Comparison of ENCODE assay signal across 13 mouse cellular contexts in genomic region chr4:136830272-136830823, GRCm38 (mm10). TPM values are rescaled to one million over a fixed set of nuclear protein-coding genes. Genes with fewer than 3 reads are reported as not detected.
DNase-seq lines count a peak whose midpoint lies in the region; ATAC-seq and TF ChIP-seq lines count a peak whose summit lies in the region.
"Had no signal": no experiment of that assay in that cellular context is flagged by ENCODE, and none has a peak within 500 bp of the region (broad histone marks: within the 10 kb centered on the region; RNA-seq: fewer than 3 reads in every experiment).

No protein-coding gene starts in this region.

- H3K9me3 ChIP-seq in hindbrain, embryonic 10.5 days = no peaks in the 10 kb centered on the region
- H3K9me3 ChIP-seq in hindbrain, embryonic 11.5 days (ENCODE audit: control insufficient read depth, low read length) = no peaks in the 10 kb centered on the region
- H3K9me3 ChIP-seq in ES-Bruce4 (replicated peaks; ENCODE audit: control insufficient read depth, insufficient read depth, low read length, poor library complexity, severe bottlenecking) = no peaks in the 10 kb centered on the region
- no peaks in the 10 kb centered on the region for H3K9me3 ChIP-seq in forebrain, embryonic 13.5 days (replicated peaks)
- no peaks in the 10 kb centered on the region for H3K9me3 ChIP-seq in midbrain, embryonic 12.5 days
- no peaks in the 10 kb centered on the region for H3K9me3 ChIP-seq in liver, postnatal 0 days (ENCODE audit: low read length)

- no peak for TF ChIP-seq POLR2A in ES-Bruce4 (IDR thresholded peaks at IDR 0.05; ENCODE audit: insufficient read depth, low read length)

- TF ChIP-seq CTCF in ES-Bruce4 (IDR thresholded peaks at IDR 0.05; ENCODE audit: low read depth, low read length) = no peak
- TF ChIP-seq CTCF in liver, postnatal 0 days (IDR thresholded peaks at IDR 0.05; ENCODE audit: low read depth) = no peak

- H3K4me1 ChIP-seq in hindbrain, embryonic 10.5 days (replicated peaks) = peaks cover 95% of the 10 kb centered on the region
- H3K4me1 ChIP-seq in hindbrain, embryonic 11.5 days (replicated peaks; ENCODE audit: control insufficient read depth, insufficient read depth, low read length) = peaks cover 21% of the 10 kb centered on the region
- peaks cover 14% of the 10 kb centered on the region for H3K4me1 ChIP-seq in ES-Bruce4 (ENCODE audit: control insufficient read depth, insufficient read depth, low read length)
- H3K4me1 ChIP-seq in forebrain, embryonic 13.5 days = peaks cover 87% of the 10 kb centered on the region
- peaks cover 88% of the 10 kb centered on the region for H3K4me1 ChIP-seq in midbrain, embryonic 12.5 days
- peaks cover 4% of the 10 kb centered on the region for H3K4me1 ChIP-seq in liver, postnatal 0 days (ENCODE audit: insufficient read depth)

- DNase-seq in hindbrain, embryonic 10.5 days (ENCODE audit: low spot score) = peak; percentile 38
- DNase-seq in hindbrain, embryonic 11.5 days (ENCODE audit: low spot score) = no peak
- no peak for DNase-seq in layer of hippocampus, adult 11-12 months (ENCODE audit: low spot score)
- DNase-seq in adrenal gland, postnatal 4 days (ENCODE audit: low spot score in 2 of 2) = no peak
- DNase-seq in liver, postnatal 0 days = no peak
- DNase-seq: gastrocnemius, postnatal 25 days; heart, postnatal 10 days had no signal

- no peak overlapping the region for H3K9ac ChIP-seq in hindbrain, embryonic 11.5 days (ENCODE audit: low read depth, low read length)
- H3K9ac ChIP-seq in ES-Bruce4 (ENCODE audit: low read depth, poor library complexity, severe bottlenecking) = no peak overlapping the region
- peak overlapping the region; percentile 46; the same call in 1 of the 2 replicates for H3K9ac ChIP-seq in forebrain, embryonic 13.5 days
- H3K9ac ChIP-seq in midbrain, embryonic 12.5 days (replicated peaks) = peak overlapping the region; percentile 31; the same call in 1 of the 2 replicates
- no peak overlapping the region for H3K9ac ChIP-seq in liver, postnatal 0 days (replicated peaks)

- H3K4me3 ChIP-seq in hindbrain, embryonic 10.5 days = peak overlapping the region; percentile 31
- no peak overlapping the region for H3K4me3 ChIP-seq in hindbrain, embryonic 11.5 days (ENCODE audit: low read depth, low read length)
- peak overlapping the region; percentile 11; the same call in 1 of the 2 replicates for H3K4me3 ChIP-seq in ES-Bruce4 (ENCODE audit: low read depth, low read length)
- no peak overlapping the region for H3K4me3 ChIP-seq in forebrain, embryonic 13.5 days
- H3K4me3 ChIP-seq in midbrain, embryonic 12.5 days = peak overlapping the region; percentile 3
- H3K4me3 ChIP-seq in liver, postnatal 0 days (ENCODE audit: low read depth, low read length) = no peak overlapping the region
- H3K4me3 ChIP-seq: layer of hippocampus, adult 2 months had no signal

- peaks cover 21% of the 10 kb centered on the region for H3K36me3 ChIP-seq in hindbrain, embryonic 10.5 days
- H3K36me3 ChIP-seq in hindbrain, embryonic 11.5 days (ENCODE audit: control insufficient read depth, insufficient read depth, low read length) = no peaks in the 10 kb centered on the region
- no peaks in the 10 kb centered on the region for H3K36me3 ChIP-seq in ES-Bruce4 (ENCODE audit: control insufficient read depth, insufficient read depth, low read length, poor library complexity, severe bottlenecking)
- H3K36me3 ChIP-seq in forebrain, embryonic 13.5 days (ENCODE audit: poor library complexity, severe bottlenecking) = peaks cover 6% of the 10 kb centered on the region
- peaks cover 13% of the 10 kb centered on the region for H3K36me3 ChIP-seq in midbrain, embryonic 12.5 days
- H3K36me3 ChIP-seq in liver, postnatal 0 days (replicated peaks; ENCODE audit: insufficient read depth, low read length) = no peaks in the 10 kb centered on the region

- ATAC-seq in hindbrain, embryonic 11.5 days (ENCODE audit: low FRiP score) = no peak
- ATAC-seq in forebrain, embryonic 13.5 days = no peak
- no peak for ATAC-seq in midbrain, embryonic 12.5 days (ENCODE audit: low FRiP score, low read depth)
- ATAC-seq in liver, postnatal 0 days = no peak
- ATAC-seq: activated CD4-positive, CD25-positive, alpha-beta regulatory T cell, adult 4 months had no signal

- no peak for TF ChIP-seq EP300 in ES-Bruce4 (IDR thresholded peaks at IDR 0.05; ENCODE audit: insufficient read depth, low read depth, low read length)
- no peak for TF ChIP-seq EP300 in liver, postnatal 0 days (IDR thresholded peaks at IDR 0.05; ENCODE audit: low read depth)

- peaks cover 18% of the 10 kb centered on the region; the same call in 1 of the 2 replicates for H3K27me3 ChIP-seq in hindbrain, embryonic 10.5 days (ENCODE audit: insufficient read depth, poor library complexity, severe bottlenecking)
- no peaks in the 10 kb centered on the region for H3K27me3 ChIP-seq in hindbrain, embryonic 11.5 days (ENCODE audit: control insufficient read depth, insufficient read depth, low read length)
- no peaks in the 10 kb centered on the region for H3K27me3 ChIP-seq in ES-Bruce4 (ENCODE audit: control insufficient read depth, insufficient read depth, low read length, poor library complexity, severe bottlenecking)
- no peaks in the 10 kb centered on the region for H3K27me3 ChIP-seq in forebrain, embryonic 13.5 days
- H3K27me3 ChIP-seq in midbrain, embryonic 12.5 days = no peaks in the 10 kb centered on the region
- peaks cover 44% of the 10 kb centered on the region for H3K27me3 ChIP-seq in liver, postnatal 0 days (ENCODE audit: insufficient read depth, low read length)

- H3K4me2 ChIP-seq in hindbrain, embryonic 11.5 days (replicated peaks; ENCODE audit: low read depth, low read length) = no peak overlapping the region
- peak overlapping the region; percentile 5; the same call in 1 of the 2 replicates for H3K4me2 ChIP-seq in forebrain, embryonic 13.5 days
- H3K4me2 ChIP-seq in midbrain, embryonic 12.5 days (replicated peaks) = peak overlapping the region; percentile 97
- no peak overlapping the region for H3K4me2 ChIP-seq in liver, postnatal 0 days (ENCODE audit: low read depth, low read length)

- peak overlapping the region; percentile 76 for H3K27ac ChIP-seq in hindbrain, embryonic 10.5 days
- no peak overlapping the region for H3K27ac ChIP-seq in hindbrain, embryonic 11.5 days (ENCODE audit: low read depth, low read length)
- H3K27ac ChIP-seq in ES-Bruce4 (ENCODE audit: insufficient read depth, low read length) = 0 out of 2 replicates have a peak overlapping the region, but pooled peaks have one; percentile 20
- H3K27ac ChIP-seq in forebrain, embryonic 13.5 days = no peak overlapping the region
- H3K27ac ChIP-seq in midbrain, embryonic 12.5 days (replicated peaks) = peak overlapping the region; percentile 52; the same call in 1 of the 2 replicates
- no peak overlapping the region for H3K27ac ChIP-seq in liver, postnatal 0 days (ENCODE audit: low read depth)
- H3K27ac ChIP-seq: layer of hippocampus, adult 2 months had no signal

- WGBS in hindbrain, embryonic 10.5 days = 37% methylated on average over 9 of the region's 9 CpGs
- 40% methylated on average over 9 of the region's 9 CpGs for WGBS in hindbrain, embryonic 11.5 days
- 44% methylated on average over 9 of the region's 9 CpGs for WGBS in forebrain, embryonic 13.5 days
- WGBS in midbrain, embryonic 12.5 days = 37% methylated on average over 9 of the region's 9 CpGs
- 58% methylated on average over 9 of the region's 9 CpGs for WGBS in liver, postnatal 0 days (ENCODE audit: insufficient replicate concordance)

RNA-seq across cellular contexts. Expression of gene Ephb2, which starts 5.4 kb away (rescaled TPM):
- polyA plus RNA-seq in hindbrain, embryonic 10.5 days (2016; fragmentation: Nextera tagmentation; extraction: Ambion mirVana) = 13.4 and 21.5 TPM in 2 replicates
- polyA plus RNA-seq in hindbrain, embryonic 11.5 days (2014; fragmentation: Nextera tagmentation; extraction: Ambion mirVana) = 18.5 and 20.1 TPM in 2 replicates
- 15.1 and 15.5 TPM in 2 replicates for polyA plus RNA-seq in ES-Bruce4 (2011; ENCODE audit: insufficient read depth, insufficient read length, low read depth, missing spikeins)
- 10.7 and 12.7 TPM in 2 replicates for polyA plus RNA-seq in forebrain, embryonic 13.5 days (2015; fragmentation: Nextera tagmentation; extraction: Ambion mirVana)
- 39.8 and 40.0 TPM in 2 replicates for polyA plus RNA-seq in midbrain, embryonic 12.5 days (2016; fragmentation: Nextera tagmentation; extraction: Ambion mirVana)
- total RNA-seq in adrenal gland, postnatal 4 days (2021) = 10 to 100 TPM; 16.9 to 21.2 TPM
- 0.08 and 0.12 TPM in 2 replicates for polyA plus RNA-seq in liver, postnatal 0 days (2015; fragmentation: Nextera tagmentation; extraction: Ambion mirVana)
- polyA plus RNA-seq: activated CD4-positive, CD25-positive, alpha-beta regulatory T cell, adult 4 months had no signal

RNA-seq across cellular contexts. Expression of gene C1qb, which starts 55.6 kb away (rescaled TPM):
- polyA plus RNA-seq in hindbrain, embryonic 10.5 days (2016; fragmentation: Nextera tagmentation; extraction: Ambion mirVana) = 23.4 and 38.4 TPM in 2 replicates
- polyA plus RNA-seq in hindbrain, embryonic 11.5 days (2014; fragmentation: Nextera tagmentation; extraction: Ambion mirVana) = 34.4 and 40.3 TPM in 2 replicates
- polyA plus RNA-seq in ES-Bruce4 (2011; ENCODE audit: insufficient read depth, insufficient read length, low read depth, missing spikeins) = not detected in 2 replicates
- polyA plus RNA-seq in forebrain, embryonic 13.5 days (2015; fragmentation: Nextera tagmentation; extraction: Ambion mirVana) = 19.1 and 20.4 TPM in 2 replicates
- 30.2 and 38.4 TPM in 2 replicates for polyA plus RNA-seq in midbrain, embryonic 12.5 days (2016; fragmentation: Nextera tagmentation; extraction: Ambion mirVana)
- total RNA-seq in adrenal gland, postnatal 4 days (2021) = 10 to 100 TPM; 47.0 to 59.8 TPM
- 196 and 200 TPM in 2 replicates for polyA plus RNA-seq in liver, postnatal 0 days (2015; fragmentation: Nextera tagmentation; extraction: Ambion mirVana)
- total RNA-seq: megakaryocyte-erythroid progenitor cell, adult 5-6 weeks had no signal

Comparison
In these comparisons a context has a peak if more than half of its experiments do, and no peak if none do; other contexts are left out.
1. H3K27ac ChIP-seq: peak in hindbrain, embryonic 10.5 days (single experiment), ES-Bruce4 (single experiment) and midbrain, embryonic 12.5 days (single experiment); none in hindbrain, embryonic 11.5 days (single experiment), forebrain, embryonic 13.5 days (single experiment) and liver, postnatal 0 days (single experiment).
2. H3K4me3 ChIP-seq: peak in hindbrain, embryonic 10.5 days (single experiment), ES-Bruce4 (single experiment) and midbrain, embryonic 12.5 days (single experiment); none in hindbrain, embryonic 11.5 days (single experiment), forebrain, embryonic 13.5 days (single experiment) and liver, postnatal 0 days (single experiment).
3. H3K4me2 ChIP-seq: peak in forebrain, embryonic 13.5 days (single experiment) and midbrain, embryonic 12.5 days (single experiment); none in hindbrain, embryonic 11.5 days (single experiment) and liver, postnatal 0 days (single experiment).
4. H3K9ac ChIP-seq: peak in forebrain, embryonic 13.5 days (single experiment) and midbrain, embryonic 12.5 days (single experiment); none in hindbrain, embryonic 11.5 days (single experiment), ES-Bruce4 (single experiment) and liver, postnatal 0 days (single experiment).
5. RNA of gene Ephb2, which starts 5.4 kb away (polyA plus RNA-seq): 39.8 to 40.0 TPM in midbrain, embryonic 12.5 days, 13.4 to 21.5 TPM in hindbrain, embryonic 10.5 days, 18.5 to 20.1 TPM in hindbrain, embryonic 11.5 days, 15.1 to 15.5 TPM in ES-Bruce4 and 10.7 to 12.7 TPM in forebrain, embryonic 13.5 days; 0.08 to 0.12 TPM in liver, postnatal 0 days; every median in the first group is over 10 times any median in the second.
6. RNA of gene C1qb, which starts 55.6 kb away (polyA plus RNA-seq): 196 to 200 TPM in liver, postnatal 0 days, 34.4 to 40.3 TPM in hindbrain, embryonic 11.5 days, 30.2 to 38.4 TPM in midbrain, embryonic 12.5 days, 23.4 to 38.4 TPM in hindbrain, embryonic 10.5 days and 19.1 to 20.4 TPM in forebrain, embryonic 13.5 days; not detected in ES-Bruce4; every median in the first group is over 10 times any median in the second.